In genomic region chr19:23444910-23445845, GRCm38 (mm10) we compare ENCODE assay signal across 12 mouse cellular contexts. TPM values are rescaled to one million over a fixed set of nuclear protein-coding genes. Genes with fewer than 3 reads are reported as not detected.
DNase-seq lines count a peak whose midpoint lies in the region; TF ChIP-seq lines count a peak whose summit lies in the region.
"Had no signal": no experiment of that assay in that cellular context is flagged by ENCODE, and none has a peak within 500 bp of the region (broad histone marks: within the 10 kb centered on the region; RNA-seq: fewer than 3 reads in every experiment).

No protein-coding gene starts in this region.

- H3K27ac ChIP-seq in cerebellum, adult 2 months (ENCODE audit: insufficient read depth, low read length), result no peak overlapping the region
- H3K27ac ChIP-seq: embryonic facial prominence, embryonic 15.5 days; hindbrain, embryonic 12.5 days; liver, embryonic 14.5 days had no signal

- intact Hi-C loops in left cerebral cortex, postnatal 4 days (cut with DNase I), result no loop called here

- no peak overlapping the region for H3K4me3 ChIP-seq in cerebellum, adult 2 months (replicated peaks; ENCODE audit: insufficient read depth, low read depth, low read length)
- H3K4me3 ChIP-seq: embryonic facial prominence, embryonic 15.5 days; hindbrain, embryonic 12.5 days had no signal

- 36% methylated on average over 7 of the region's 7 CpGs for WGBS in cerebellum, adult 2 months

- H3K4me1 ChIP-seq in cerebellum, adult 2 months (ENCODE audit: control insufficient read depth, insufficient read depth, low read length), result peaks cover 3% of the 10 kb centered on the region; the same call in 1 of the 2 replicates

- no peaks in the 10 kb centered on the region for H3K27me3 ChIP-seq in cerebellum, adult 2 months (ENCODE audit: control insufficient read depth, insufficient read depth, low read length)
- H3K27me3 ChIP-seq: hindbrain, embryonic 12.5 days had no signal

- DNase-seq in left cerebral cortex, postnatal 4 days, result peak; percentile 56
- no peak for DNase-seq in left cerebral cortex, adult 18-20 months (ENCODE audit: low spot score in 2 of 2)
- DNase-seq in cerebellum, adult 2 months, result peak; percentile 26
- peak; percentile 41 to 44 for DNase-seq in cerebellum, postnatal 25 days
- DNase-seq in lung, postnatal 25 days (ENCODE audit: low spot score), result peak; percentile 12
- no peak for DNase-seq in heart, adult 18-20 months
- no peak for DNase-seq in frontal cortex, postnatal 14 days (ENCODE audit: low spot score in 2 of 2)
- DNase-seq: kidney, adult 9 months; spleen, adult 18-20 months had no signal

- TF ChIP-seq CTCF in cerebellum, adult 2 months (IDR thresholded peaks at IDR 0.05; ENCODE audit: borderline replicate concordance, insufficient read depth, low read depth, low read length), result no peak

- no peak for TF ChIP-seq POLR2A in cerebellum, adult 2 months (IDR thresholded peaks at IDR 0.05; ENCODE audit: borderline replicate concordance, insufficient read depth, low read length)

RNA-seq across cellular contexts. Expression of gene Mamdc2, which starts 3.1 kb away (rescaled TPM):
- total RNA-seq in left cerebral cortex, postnatal 4 days (2021), result 1 to 10 TPM; 2.1 to 2.4 TPM
- 1 to 10 TPM in 1 of 2 experiments, under 1 TPM in 1; 0.63 to 1.2 TPM for total RNA-seq in left cerebral cortex, adult 18-20 months (2021)
- 2.7 and 3.6 TPM in 2 replicates for polyA plus RNA-seq in cerebellum, adult 2 months (2012; rRNA removed)
- 1 to 10 TPM; 2.1 to 2.2 TPM for total RNA-seq in heart, adult 18-20 months (2021)

Comparison
In these comparisons a context has a peak if more than half of its experiments do, and no peak if none do; other contexts are left out.
1. DNase-seq: peak in left cerebral cortex, postnatal 4 days (single experiment), cerebellum, adult 2 months (2 of 2), cerebellum, postnatal 25 days (2 of 2) and lung, postnatal 25 days (single experiment); none in left cerebral cortex, adult 18-20 months (0 of 2), heart, adult 18-20 months (0 of 2) and frontal cortex, postnatal 14 days (0 of 2).